Mouse (Mus musculus) liver, embryonic 14.5 days (tissue): Measurements from ENCODE around the gene Abhd4.

ENCODE experiments used
- CTCF ChIP-seq: IDR thresholded peaks from 2 replicates; pipeline ENCODE4 v1.5.1; 2016; ENCODE audit warnings: antibody characterized with exemption, low read depth, control low read depth
- EP300 ChIP-seq: IDR thresholded peaks from 2 replicates; pipeline ENCODE4 v1.6.1; 2016; ENCODE audit warnings: antibody characterized with exemption, low read depth

GRCm38 (mm10) chr14:54228501-54228900, 25.5 kb upstream of the Abhd4 start:
- TF ChIP-seq CTCF (no peak), EP300 (no peak)
